Mouse (Mus musculus) midbrain, embryonic 14.5 days (tissue): Measurements from ENCODE around the gene Kif26b. TPM values are rescaled to one million over a fixed set of nuclear protein-coding genes. Genes with fewer than 3 reads are reported as not detected.

Experiments used
- ATAC-seq: fragments of 200-750 bp; cut with Nextera tagmentation; 2 replicates; pipeline ENCODE4 v1.8.0; 2017; ENCODE audit warnings: moderate number of reproducible peaks, moderate library complexity; ENCODE audit not compliant: low FRiP score, low TSS enrichment
- DNase-seq: peaks from one replicate; pipeline ENCODE4 v3.0.0-alpha.2; 2015
- H3K27ac ChIP-seq: fragments of 300-500 bp; sonication (generic); replicated peaks from 2 replicates; pipeline ENCODE4 v1.5.1; 2014; ENCODE audit warnings: mild to moderate bottlenecking, low read depth, low read length, moderate library complexity
- H3K27me3 ChIP-seq: fragments of 300-500 bp; sonication (generic); 2 replicates; pipeline ENCODE4 v1.6.1; 2014; ENCODE audit warnings: low read length, control low read depth, mixed read lengths; ENCODE audit not compliant: control insufficient read depth, insufficient read depth
- H3K36me3 ChIP-seq: fragments of 300-500 bp; sonication (generic); 2 replicates; pipeline ENCODE4 v1.6.1; 2014; ENCODE audit warnings: low read length, control low read depth; ENCODE audit not compliant: control insufficient read depth, insufficient read depth
- H3K4me1 ChIP-seq: fragments of 300-500 bp; sonication (generic); 2 replicates; pipeline ENCODE4 v1.6.1; 2014; ENCODE audit warnings: mild to moderate bottlenecking, antibody characterized with exemption, low read length, control low read depth; ENCODE audit not compliant: control insufficient read depth, insufficient read depth
- H3K4me2 ChIP-seq: fragments of 300-500 bp; sonication (generic); 2 replicates; pipeline ENCODE4 v1.6.1; 2014; ENCODE audit warnings: mild to moderate bottlenecking, low read length, moderate library complexity
- H3K4me3 ChIP-seq: fragments of 300-500 bp; sonication (generic); replicated peaks from 2 replicates; pipeline ENCODE4 v1.5.1; 2014; ENCODE audit warnings: low read depth, low read length
- H3K9ac ChIP-seq: fragments of 300-500 bp; sonication (generic); replicated peaks from 2 replicates; pipeline ENCODE4 v1.6.1; 2014; ENCODE audit warnings: mild to moderate bottlenecking, low read length, moderate library complexity
- H3K9me3 ChIP-seq: fragments of 300-500 bp; sonication (generic); 2 replicates; pipeline ENCODE4 v1.6.1; 2016; ENCODE audit warnings: low read length, control low read depth, mixed read lengths; ENCODE audit not compliant: control insufficient read depth
- WGBS: fragments of 180-500 bp; shearing (Covaris S2); extraction: QIAGEN DNeasy Blood & Tissue Kit; methylation state at CpG from one replicate; pipeline ENCODE4 v1.1.7; 2014; 5-methylcytosine and 5-hydroxymethylcytosine counted together
- polyA plus RNA-seq: library from polyadenylated mRNA; unstranded; fragments of >200 nt; fragmentation: Nextera tagmentation; extraction: Ambion mirVana; gene quantifications from 2 replicates; pipeline ENCODE4 v1.2.1, GENCODE M21; 2014

Gene Kif26b
- polyA plus RNA-seq, 1 experiment from 2014 or later = 12.8 TPM

- Histone ChIP-seq H3K4me1 (peaks cover 7% of the 10 kb centered on the region; the same call in 1 of the 2 replicates), H3K36me3 (no peaks in the 10 kb centered on the region), H3K9me3 (no peaks in the 10 kb centered on the region), H3K4me2 (no peak overlapping the region), H3K27ac (no peak overlapping the region), H3K27me3 (no peaks in the 10 kb centered on the region), H3K9ac (no peak overlapping the region), H3K4me3 (no peak overlapping the region)
- DNase-seq (no peak), ATAC-seq (no peak)
- 89% methylated on average over 4 of the region's 4 CpGs for WGBS
Observed at GRCm38 (mm10) chr1:178549576-178549975, 20.7 kb downstream of the Kif26b start.

DNA sequence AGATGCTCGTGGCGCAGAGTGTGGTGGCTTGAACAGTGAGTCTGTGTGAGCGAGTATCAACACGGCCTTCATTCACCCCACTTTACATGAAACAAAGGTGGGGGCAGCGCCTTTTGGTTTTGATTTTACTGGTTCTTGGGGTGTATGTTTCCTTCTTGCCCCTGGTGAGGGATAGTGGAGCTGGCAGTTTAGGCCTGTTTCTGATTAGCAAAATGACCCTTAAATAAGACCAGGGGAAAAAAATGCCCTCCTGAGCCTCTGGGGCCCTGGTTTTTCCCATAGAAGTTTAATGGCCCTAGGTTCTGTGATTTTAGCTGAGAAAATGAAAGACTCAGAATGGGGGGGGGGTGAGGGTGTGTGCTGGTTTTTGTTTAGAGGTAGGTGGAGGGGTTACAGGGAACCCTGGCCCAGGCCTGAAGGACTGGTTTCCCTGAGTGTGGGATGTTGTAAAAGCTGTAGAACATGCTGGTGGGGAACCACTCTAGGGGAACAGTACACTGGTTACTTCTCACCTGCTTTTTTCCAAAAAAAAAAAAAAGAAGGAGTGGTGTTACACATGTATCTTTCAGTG lies 21.6 kb downstream of the Kif26b start:
- Histone ChIP-seq H3K27ac (no peak overlapping the region), H3K4me2 (no peak overlapping the region), H3K4me1 (peaks cover 7% of the 10 kb centered on the region; the same call in 1 of the 2 replicates), H3K36me3 (no peaks in the 10 kb centered on the region), H3K9ac (no peak overlapping the region), H3K4me3 (no peak overlapping the region), H3K27me3 (no peaks in the 10 kb centered on the region), H3K9me3 (no peaks in the 10 kb centered on the region)
- 91% methylated on average over 5 of the region's 5 CpGs for WGBS
- DNase-seq (no peak), ATAC-seq (no peak)

- no peak overlapping the region for H3K4me3 ChIP-seq
- no peaks in the 10 kb centered on the region for H3K9me3 ChIP-seq
- H3K36me3 ChIP-seq = no peaks in the 10 kb centered on the region
- DNase-seq (no peak), ATAC-seq (no peak)
- no peak overlapping the region for H3K9ac ChIP-seq
- H3K27me3 ChIP-seq = no peaks in the 10 kb centered on the region
- H3K4me1 ChIP-seq = peaks cover 7% of the 10 kb centered on the region; the same call in 1 of the 2 replicates
- WGBS = 86% methylated on average over 6 of the region's 6 CpGs
- no peak overlapping the region for H3K4me2 ChIP-seq
- H3K27ac ChIP-seq = no peak overlapping the region
Observed at GRCm38 (mm10) chr1:178552278-178552897, 23.5 kb downstream of the Kif26b start.

DNA sequence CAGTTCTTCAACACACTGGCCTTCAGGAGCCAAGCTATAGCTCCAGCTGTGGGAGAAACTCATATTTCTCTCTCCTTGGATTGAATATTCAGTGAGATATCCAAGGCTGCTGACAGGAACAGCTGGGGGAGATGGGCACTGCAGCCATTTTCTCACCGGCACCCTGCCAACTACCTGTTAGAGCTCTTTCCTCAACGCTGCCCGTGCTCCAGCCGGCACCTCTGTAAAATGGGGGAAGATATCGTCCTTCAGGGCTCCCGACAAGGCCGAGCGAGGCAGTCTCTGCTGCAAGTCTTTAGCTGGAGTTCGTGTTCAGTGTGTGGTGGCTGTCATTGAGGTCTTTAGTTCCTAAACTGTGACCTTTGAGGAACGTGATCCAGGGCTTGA lies 24.0 kb downstream of the Kif26b start:
- DNase-seq (no peak), ATAC-seq (no peak)
- WGBS = 68% methylated on average over 10 of the region's 10 CpGs
- Histone ChIP-seq H3K36me3 (no peaks in the 10 kb centered on the region), H3K9me3 (no peaks in the 10 kb centered on the region), H3K27ac (no peak overlapping the region), H3K4me1 (peaks cover 7% of the 10 kb centered on the region; the same call in 1 of the 2 replicates), H3K4me2 (no peak overlapping the region), H3K4me3 (no peak overlapping the region), H3K27me3 (no peaks in the 10 kb centered on the region), H3K9ac (no peak overlapping the region)

DNA sequence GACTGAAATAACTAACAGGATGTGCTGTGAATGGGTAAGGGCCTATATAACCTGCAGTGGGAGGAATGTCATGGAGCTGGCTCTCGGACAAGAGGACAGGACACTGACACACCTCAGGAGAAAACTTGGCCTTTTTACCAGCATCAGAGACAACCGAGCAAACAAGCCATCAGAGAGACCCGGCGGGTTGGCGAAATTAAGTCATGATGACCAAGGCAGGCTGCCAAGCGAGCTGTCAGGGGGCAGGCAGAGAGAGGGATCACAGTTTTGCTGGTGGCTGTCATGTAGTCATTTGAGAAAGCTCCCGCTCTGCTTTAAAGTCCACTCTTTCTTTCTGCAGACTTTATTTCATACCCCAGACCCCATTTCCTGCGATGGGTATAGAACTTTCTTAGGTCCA lies 27.3 kb downstream of the Kif26b start:
- Histone ChIP-seq H3K4me3 (no peak overlapping the region), H3K27me3 (no peaks in the 10 kb centered on the region), H3K4me1 (peaks cover 7% of the 10 kb centered on the region; the same call in 1 of the 2 replicates), H3K9me3 (no peaks in the 10 kb centered on the region), H3K9ac (no peak overlapping the region), H3K4me2 (no peak overlapping the region), H3K36me3 (no peaks in the 10 kb centered on the region), H3K27ac (no peak overlapping the region)
- DNase-seq = no peak
- ATAC-seq = no peak
- WGBS = 77% methylated on average over 8 of the region's 8 CpGs

GRCm38 (mm10) chr1:178560043-178560442 lies 31.1 kb downstream of the Kif26b start:
- no peak overlapping the region for H3K4me2 ChIP-seq
- 98% methylated on average over 1 of the region's 1 CpGs for WGBS
- ATAC-seq (no peak), DNase-seq (no peak)
- no peaks in the 10 kb centered on the region for H3K4me1 ChIP-seq
- H3K4me3 ChIP-seq = no peak overlapping the region
- H3K9ac ChIP-seq = no peak overlapping the region
- no peaks in the 10 kb centered on the region for H3K9me3 ChIP-seq
- H3K27ac ChIP-seq = no peak overlapping the region
- no peaks in the 10 kb centered on the region for H3K36me3 ChIP-seq
- no peaks in the 10 kb centered on the region for H3K27me3 ChIP-seq

DNA sequence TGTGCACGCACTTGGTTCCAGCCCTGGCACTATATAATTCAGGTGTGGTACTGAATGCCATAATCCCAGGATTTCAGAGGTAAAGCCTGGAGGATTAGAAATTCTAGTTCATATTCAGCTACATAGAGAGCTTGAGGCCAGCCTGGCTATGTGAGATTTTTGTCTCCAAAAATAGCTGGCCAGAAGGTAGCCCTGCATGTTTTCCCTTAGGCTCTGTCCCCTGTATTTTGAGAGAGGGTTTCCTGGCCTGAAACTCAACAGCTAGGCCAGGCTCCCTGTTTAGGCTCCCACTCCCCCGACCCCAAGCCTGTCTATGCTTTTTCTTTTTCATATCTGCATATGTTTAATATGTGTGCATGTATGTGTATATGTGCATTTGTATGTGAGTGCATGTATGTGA lies 34.9 kb downstream of the Kif26b start:
- 84% methylated on average over 2 of the region's 2 CpGs for whole genome bisulfite sequencing
- no peaks in the 10 kb centered on the region for H3K9me3 ChIP-seq
- peaks cover 4% of the 10 kb centered on the region; the same call in 1 of the 2 replicates for H3K4me1 ChIP-seq
- no peak overlapping the region for H3K9ac ChIP-seq
- ATAC-seq (no peak), DNase-seq (no peak)
- H3K27me3 ChIP-seq = no peaks in the 10 kb centered on the region
- H3K4me2 ChIP-seq = no peak overlapping the region
- H3K4me3 ChIP-seq = no peak overlapping the region
- no peak overlapping the region for H3K27ac ChIP-seq
- no peaks in the 10 kb centered on the region for H3K36me3 ChIP-seq

DNA sequence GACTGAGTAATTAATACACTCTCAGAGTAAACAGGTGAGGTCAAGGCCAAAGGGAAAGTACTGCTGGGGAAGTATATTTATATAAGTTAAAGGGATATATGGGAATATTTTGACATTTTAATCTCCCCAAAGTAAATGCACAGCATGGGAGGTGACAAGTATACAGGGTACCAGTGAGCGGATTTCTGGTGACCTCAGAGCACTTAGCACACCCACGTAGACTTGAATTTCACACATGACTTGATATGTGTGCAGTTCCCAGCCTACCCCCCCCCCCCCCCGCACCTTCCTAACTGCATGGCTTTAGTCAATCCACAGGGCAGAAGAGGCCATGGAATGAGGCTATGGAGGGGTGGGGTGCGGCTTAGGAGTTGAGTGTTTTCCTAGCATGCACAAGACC lies 35.9 kb downstream of the Kif26b start:
- no peak for ATAC-seq

More for the DNA sequence above, 35.9 kb downstream of the Kif26b start:
- H3K27ac ChIP-seq = no peak overlapping the region
- no peaks in the 10 kb centered on the region for H3K27me3 ChIP-seq
- no peaks in the 10 kb centered on the region for H3K36me3 ChIP-seq
- no peaks in the 10 kb centered on the region for H3K9me3 ChIP-seq
- 74% methylated on average over 4 of the region's 4 CpGs for WGBS
- no peak overlapping the region for H3K4me3 ChIP-seq
- no peak overlapping the region for H3K4me2 ChIP-seq
- no peak overlapping the region for H3K9ac ChIP-seq
- no peak for DNase-seq
- H3K4me1 ChIP-seq = peaks cover 4% of the 10 kb centered on the region
